In genomic region chr19:44293769-44294551, GRCm38 (mm10) we compare ENCODE assay signal across 8 mouse cellular contexts. TPM values are rescaled to one million over a fixed set of nuclear protein-coding genes. Genes with fewer than 3 reads are reported as not detected.
DNase-seq lines count a peak whose midpoint lies in the region; ATAC-seq and TF ChIP-seq lines count a peak whose summit lies in the region.

No protein-coding gene starts in this region.

- DNase-seq in c-Kit-positive CD71-positive TER-119-positive erythroid progenitor cells, embryonic 14.5 days (ENCODE audit: low spot score) = peak; percentile 92
- peak; percentile 99 for DNase-seq in heart, postnatal 0 days (ENCODE audit: low spot score)
- DNase-seq in kidney, postnatal 4 days = peak; percentile 91 to 95
- DNase-seq in stomach, postnatal 0 days (ENCODE audit: low spot score) = peak; percentile 88

- H3K4me3 ChIP-seq in ES-Bruce4 (ENCODE audit: low read depth, low read length) = peak overlapping the region; percentile 96
- peak overlapping the region; percentile 89 for H3K4me3 ChIP-seq in forebrain, embryonic 12.5 days (replicated peaks)
- peak overlapping the region; percentile 79 for H3K4me3 ChIP-seq in heart, postnatal 0 days (ENCODE audit: low read depth, low read length)
- peak overlapping the region; percentile 70 for H3K4me3 ChIP-seq in liver, embryonic 15.5 days (replicated peaks)
- H3K4me3 ChIP-seq in neural tube, embryonic 12.5 days = peak overlapping the region; percentile 71
- peak overlapping the region; percentile 71 for H3K4me3 ChIP-seq in stomach, postnatal 0 days (ENCODE audit: low read depth, low read length)

- H3K27ac ChIP-seq in ES-Bruce4 (ENCODE audit: insufficient read depth, low read length) = peak overlapping the region; percentile 86
- H3K27ac ChIP-seq in forebrain, embryonic 12.5 days = peak overlapping the region; percentile 99
- peak overlapping the region; percentile 87 for H3K27ac ChIP-seq in heart, postnatal 0 days (ENCODE audit: low read depth)
- peak overlapping the region; percentile 90 for H3K27ac ChIP-seq in liver, embryonic 15.5 days (replicated peaks)
- H3K27ac ChIP-seq in neural tube, embryonic 12.5 days = peak overlapping the region; percentile 89
- peak overlapping the region; percentile 92 for H3K27ac ChIP-seq in stomach, postnatal 0 days (replicated peaks)

- TF ChIP-seq POLR2A in ES-Bruce4 (IDR thresholded peaks at IDR 0.05; ENCODE audit: insufficient read depth, low read length) = peak; percentile 97

- no peak for TF ChIP-seq CTCF in ES-Bruce4 (IDR thresholded peaks at IDR 0.05; ENCODE audit: low read depth, low read length)
- no peak; the same call in 1 of the 2 replicates for TF ChIP-seq CTCF in heart, postnatal 0 days (IDR thresholded peaks at IDR 0.05; ENCODE audit: low read depth)
- peak; percentile 28; the same call in 1 of the 2 replicates for TF ChIP-seq CTCF in stomach, postnatal 0 days (IDR thresholded peaks at IDR 0.05; ENCODE audit: low read depth)

- ATAC-seq in forebrain, embryonic 12.5 days (ENCODE audit: low FRiP score) = peak; percentile 98
- ATAC-seq in heart, postnatal 0 days (ENCODE audit: insufficient read depth, low read depth) = peak; percentile 93
- ATAC-seq in liver, embryonic 15.5 days (ENCODE audit: insufficient read depth) = peak; percentile 89
- ATAC-seq in neural tube, embryonic 12.5 days (ENCODE audit: low FRiP score, low read depth) = peak; percentile 98
- peak; percentile 87 for ATAC-seq in stomach, postnatal 0 days (ENCODE audit: low FRiP score, low TSS enrichment)

- H3K27me3 ChIP-seq in ES-Bruce4 (ENCODE audit: control insufficient read depth, insufficient read depth, low read length, poor library complexity, severe bottlenecking) = no peaks in the 10 kb centered on the region
- no peaks in the 10 kb centered on the region for H3K27me3 ChIP-seq in forebrain, embryonic 12.5 days
- H3K27me3 ChIP-seq in heart, postnatal 0 days (ENCODE audit: control insufficient read depth, insufficient read depth, low read length) = no peaks in the 10 kb centered on the region
- H3K27me3 ChIP-seq in liver, embryonic 15.5 days = no peaks in the 10 kb centered on the region
- H3K27me3 ChIP-seq in neural tube, embryonic 12.5 days (replicated peaks) = no peaks in the 10 kb centered on the region
- H3K27me3 ChIP-seq in stomach, postnatal 0 days (ENCODE audit: control insufficient read depth, insufficient read depth, low read length) = no peaks in the 10 kb centered on the region

- H3K4me1 ChIP-seq in ES-Bruce4 (ENCODE audit: control insufficient read depth, insufficient read depth, low read length) = peaks cover 2% of the 10 kb centered on the region
- peaks cover 65% of the 10 kb centered on the region for H3K4me1 ChIP-seq in forebrain, embryonic 12.5 days
- H3K4me1 ChIP-seq in heart, postnatal 0 days (ENCODE audit: control insufficient read depth, insufficient read depth) = peaks cover 58% of the 10 kb centered on the region
- H3K4me1 ChIP-seq in liver, embryonic 15.5 days (replicated peaks) = peaks cover 88% of the 10 kb centered on the region
- peaks cover 54% of the 10 kb centered on the region for H3K4me1 ChIP-seq in neural tube, embryonic 12.5 days
- peaks cover 10% of the 10 kb centered on the region; the same call in 1 of the 2 replicates for H3K4me1 ChIP-seq in stomach, postnatal 0 days (replicated peaks; ENCODE audit: control insufficient read depth, insufficient read depth)

- peaks cover 40% of the 10 kb centered on the region for H3K36me3 ChIP-seq in ES-Bruce4 (ENCODE audit: control insufficient read depth, insufficient read depth, low read length, poor library complexity, severe bottlenecking)
- peaks cover 41% of the 10 kb centered on the region for H3K36me3 ChIP-seq in forebrain, embryonic 12.5 days (replicated peaks)
- peaks cover 13% of the 10 kb centered on the region for H3K36me3 ChIP-seq in heart, postnatal 0 days (replicated peaks; ENCODE audit: control insufficient read depth, insufficient read depth, low read length)
- H3K36me3 ChIP-seq in liver, embryonic 15.5 days (replicated peaks) = peaks cover 41% of the 10 kb centered on the region
- H3K36me3 ChIP-seq in neural tube, embryonic 12.5 days = peaks cover 37% of the 10 kb centered on the region
- peaks cover 16% of the 10 kb centered on the region; the same call in 1 of the 2 replicates for H3K36me3 ChIP-seq in stomach, postnatal 0 days (ENCODE audit: control insufficient read depth, insufficient read depth, low read length)

- peak overlapping the region; percentile 85 for H3K9ac ChIP-seq in ES-Bruce4 (ENCODE audit: low read depth, poor library complexity, severe bottlenecking)
- peak overlapping the region; percentile 99 for H3K9ac ChIP-seq in forebrain, embryonic 12.5 days
- peak overlapping the region; percentile 68 for H3K9ac ChIP-seq in heart, postnatal 0 days (replicated peaks; ENCODE audit: low read depth, low read length)
- peak overlapping the region; percentile 73 for H3K9ac ChIP-seq in liver, embryonic 15.5 days
- peak overlapping the region; percentile 87 for H3K9ac ChIP-seq in neural tube, embryonic 12.5 days
- peak overlapping the region; percentile 64 for H3K9ac ChIP-seq in stomach, postnatal 0 days (ENCODE audit: low read length)

- peak overlapping the region; percentile 100 for H3K4me2 ChIP-seq in forebrain, embryonic 12.5 days
- H3K4me2 ChIP-seq in heart, postnatal 0 days (ENCODE audit: low read depth, low read length) = peak overlapping the region; percentile 91
- peak overlapping the region; percentile 93 for H3K4me2 ChIP-seq in liver, embryonic 15.5 days
- H3K4me2 ChIP-seq in neural tube, embryonic 12.5 days (replicated peaks) = peak overlapping the region; percentile 97
- peak overlapping the region; percentile 75 for H3K4me2 ChIP-seq in stomach, postnatal 0 days (replicated peaks; ENCODE audit: low read depth)

- H3K9me3 ChIP-seq in ES-Bruce4 (replicated peaks; ENCODE audit: control insufficient read depth, insufficient read depth, low read length, poor library complexity, severe bottlenecking) = no peaks in the 10 kb centered on the region
- no peaks in the 10 kb centered on the region for H3K9me3 ChIP-seq in forebrain, embryonic 12.5 days
- H3K9me3 ChIP-seq in heart, postnatal 0 days (replicated peaks; ENCODE audit: control insufficient read depth, low read length) = no peaks in the 10 kb centered on the region
- H3K9me3 ChIP-seq in liver, embryonic 15.5 days (replicated peaks) = no peaks in the 10 kb centered on the region
- no peaks in the 10 kb centered on the region for H3K9me3 ChIP-seq in neural tube, embryonic 12.5 days
- no peaks in the 10 kb centered on the region for H3K9me3 ChIP-seq in stomach, postnatal 0 days (ENCODE audit: control insufficient read depth, low read length)

- TF ChIP-seq EP300 in ES-Bruce4 (IDR thresholded peaks at IDR 0.05; ENCODE audit: insufficient read depth, low read depth, low read length) = peak; percentile 73
- TF ChIP-seq EP300 in heart, postnatal 0 days (IDR thresholded peaks at IDR 0.05; ENCODE audit: low read depth) = 0 out of 2 replicates have a peak, but pooled peaks have one; percentile 76
- no peak for TF ChIP-seq EP300 in stomach, postnatal 0 days (optimal IDR thresholded peaks at IDR 0.05)

- under 1% methylated on average over 30 of the region's 31 CpGs for WGBS in forebrain, embryonic 12.5 days
- under 1% methylated on average over 30 of the region's 31 CpGs for WGBS in heart, postnatal 0 days
- WGBS in liver, embryonic 15.5 days (ENCODE audit: insufficient replicate concordance) = under 1% methylated on average over 31 of the region's 31 CpGs
- 2% methylated on average over 31 of the region's 31 CpGs for WGBS in neural tube, embryonic 12.5 days
- 2% methylated on average over 30 of the region's 31 CpGs for WGBS in stomach, postnatal 0 days

RNA-seq across cellular contexts. Expression of gene Scd2, which starts 0.5 kb away (rescaled TPM):
- 329 and 359 TPM in 2 replicates for polyA plus RNA-seq in ES-Bruce4 (2011; ENCODE audit: insufficient read depth, insufficient read length, low read depth, missing spikeins)
- polyA plus RNA-seq in forebrain, embryonic 12.5 days (2016; fragmentation: Nextera tagmentation; extraction: Ambion mirVana) = 470 and 492 TPM in 2 replicates
- 307 and 374 TPM in 2 replicates for total RNA-seq in heart, postnatal 0 days (2014; rRNA removed; ENCODE audit: low replicate concordance)
- polyA plus RNA-seq in heart, postnatal 0 days (2015; fragmentation: Nextera tagmentation; extraction: Ambion mirVana) = 47.5 and 61.2 TPM in 2 replicates
- polyA plus RNA-seq in liver, embryonic 15.5 days (2015; fragmentation: Nextera tagmentation; extraction: Ambion mirVana) = 108 and 124 TPM in 2 replicates
- 353 and 371 TPM in 2 replicates for polyA plus RNA-seq in neural tube, embryonic 12.5 days (2016; fragmentation: Nextera tagmentation; extraction: Ambion mirVana)
- 29.5 and 34.0 TPM in 2 replicates for polyA plus RNA-seq in stomach, postnatal 0 days (2015; fragmentation: Nextera tagmentation; extraction: Ambion mirVana)

RNA-seq across cellular contexts. Expression of gene Scd4, which starts 38.9 kb away (rescaled TPM):
- polyA plus RNA-seq in ES-Bruce4 (2011; ENCODE audit: insufficient read depth, insufficient read length, low read depth, missing spikeins) = 0.19 TPM in 1 of 2 replicates, not detected in the other
- 0.15 and 0.29 TPM in 2 replicates for polyA plus RNA-seq in forebrain, embryonic 12.5 days (2016; fragmentation: Nextera tagmentation; extraction: Ambion mirVana)
- total RNA-seq in heart, postnatal 0 days (2014; rRNA removed; ENCODE audit: low replicate concordance) = 10.8 and 37.4 TPM in 2 replicates
- 30.8 and 38.2 TPM in 2 replicates for polyA plus RNA-seq in heart, postnatal 0 days (2015; fragmentation: Nextera tagmentation; extraction: Ambion mirVana)
- polyA plus RNA-seq in liver, embryonic 15.5 days (2015; fragmentation: Nextera tagmentation; extraction: Ambion mirVana) = 0.03 TPM in 1 of 2 replicates, not detected in the other
- 0.05 and 0.08 TPM in 2 replicates for polyA plus RNA-seq in neural tube, embryonic 12.5 days (2016; fragmentation: Nextera tagmentation; extraction: Ambion mirVana)
- polyA plus RNA-seq in stomach, postnatal 0 days (2015; fragmentation: Nextera tagmentation; extraction: Ambion mirVana) = 0.08 TPM in 1 of 2 replicates, not detected in the other

Comparison
In these comparisons a context has a peak if more than half of its experiments do, and no peak if none do; other contexts are left out.
1. Peak in every context shown above with its lines: DNase-seq, ATAC-seq, H3K4me3 ChIP-seq and H3K27ac ChIP-seq.
2. RNA of gene Scd4, which starts 38.9 kb away (polyA plus RNA-seq): 30.8 to 38.2 TPM in heart, postnatal 0 days; 0.15 to 0.29 TPM in forebrain, embryonic 12.5 days, 0.19 TPM in ES-Bruce4, 0.08 TPM in stomach, postnatal 0 days, 0.05 to 0.08 TPM in neural tube, embryonic 12.5 days and 0.03 TPM in liver, embryonic 15.5 days; every median in the first group is over 10 times any median in the second.